Mouse (Mus musculus) forebrain, postnatal 0 days (tissue): ENCODE results near the gene Rab25. TPM values are rescaled to one million over a fixed set of nuclear protein-coding genes. Genes with fewer than 3 reads are reported as not detected.
A peak's percentile ranks its signal among the peaks of the same experiment; 100 is the strongest.

Source experiments
- ATAC-seq: fragments of 200-750 bp; cut with Nextera tagmentation; 2 replicates; pipeline ENCODE4 v1.8.0; 2017; ENCODE audit warnings: mild to moderate bottlenecking, moderate library complexity
- DNase-seq: peaks from one replicate; pipeline ENCODE4 v3.0.0-alpha.2; 2015
- H3K27ac ChIP-seq: fragments of 300-500 bp; sonication (generic); 2 replicates; pipeline ENCODE4 v1.5.1; 2014; ENCODE audit warnings: low read depth, mild to moderate bottlenecking, antibody characterized with exemption, low read length, moderate library complexity, mixed read lengths
- H3K27me3 ChIP-seq: fragments of 300-500 bp; sonication (generic); 2 replicates; pipeline ENCODE4 v1.6.1; 2014; ENCODE audit warnings: mild to moderate bottlenecking, low read length, mixed read lengths; ENCODE audit not compliant: insufficient read depth
- H3K36me3 ChIP-seq: fragments of 300-500 bp; sonication (generic); 2 replicates; pipeline ENCODE4 v1.6.1; 2014; ENCODE audit warnings: mild to moderate bottlenecking, moderate library complexity; ENCODE audit not compliant: insufficient read depth
- H3K4me1 ChIP-seq: fragments of 300-500 bp; sonication (generic); 2 replicates; pipeline ENCODE4 v1.6.1; 2014; ENCODE audit warnings: antibody characterized with exemption; ENCODE audit not compliant: insufficient read depth
- H3K4me2 ChIP-seq: fragments of 300-500 bp; sonication (generic); 2 replicates; pipeline ENCODE4 v1.6.1; 2014; ENCODE audit warnings: low read depth, mild to moderate bottlenecking, moderate library complexity
- H3K4me3 ChIP-seq: fragments of 300-500 bp; sonication (generic); 2 replicates; pipeline ENCODE4 v1.5.1; 2014; ENCODE audit warnings: low read depth, low read length, mixed read lengths
- H3K9ac ChIP-seq: fragments of 300-500 bp; sonication (generic); 2 replicates; pipeline ENCODE4 v1.6.1; 2014; ENCODE audit warnings: mild to moderate bottlenecking
- H3K9me3 ChIP-seq: fragments of 300-500 bp; sonication (generic); 2 replicates; pipeline ENCODE4 v1.6.1; 2016; ENCODE audit warnings: low read length
- CTCF ChIP-seq: sonication (generic); IDR thresholded peaks from 2 replicates; pipeline ENCODE4 v1.5.1; 2016; ENCODE audit warnings: antibody characterized with exemption, control low read depth, low read depth
- WGBS: fragments of 180-500 bp; shearing (Covaris S2); extraction: QIAGEN DNeasy Blood & Tissue Kit; methylation state at CpG from one replicate; pipeline ENCODE4 v1.1.7; 2014; 5-methylcytosine and 5-hydroxymethylcytosine counted together
- polyA plus RNA-seq: library from polyadenylated mRNA; unstranded; fragments of >200 nt; fragmentation: Nextera tagmentation; extraction: Ambion mirVana; gene quantifications from 2 replicates; pipeline ENCODE4 v1.2.1, GENCODE M21; 2015
- total RNA-seq: library from RNA; depleted of rRNA; stranded (reverse); fragments of >200 nt; gene quantifications from 2 replicates; pipeline ENCODE4 v1.2.3, GENCODE M21; 2014

The Rab25 gene
- total and polyA plus RNA-seq, 2 experiments from 2014 or later = not detected

GRCm38 (mm10) chr3:88523027-88523426 lies 25.1 kb downstream of the Rab25 start:
- no peak for ATAC-seq
- DNase-seq = no peak
- Histone ChIP-seq H3K4me1 (peaks cover 7% of the 10 kb centered on the region), H3K9me3 (no peaks in the 10 kb centered on the region), H3K4me2 (no peak overlapping the region), H3K4me3 (no peak overlapping the region), H3K36me3 (peaks cover 16% of the 10 kb centered on the region; the same call in 1 of the 2 replicates), H3K9ac (no peak overlapping the region), H3K27me3 (no peaks in the 10 kb centered on the region), H3K27ac (no peak overlapping the region)
- WGBS = 90% methylated on average over 8 of the region's 8 CpGs
- TF ChIP-seq CTCF = no peak

GRCm38 (mm10) chr3:88521803-88522331 lies 26.2 kb downstream of the Rab25 start:
- Histone ChIP-seq H3K4me3 (no peak overlapping the region), H3K9me3 (no peaks in the 10 kb centered on the region), H3K9ac (no peak overlapping the region), H3K27ac (no peak overlapping the region), H3K36me3 (peaks cover 16% of the 10 kb centered on the region; the same call in 1 of the 2 replicates), H3K27me3 (no peaks in the 10 kb centered on the region), H3K4me2 (no peak overlapping the region), H3K4me1 (no peaks in the 10 kb centered on the region)
- 29% methylated on average over 9 of the region's 9 CpGs for WGBS
- DNase-seq (peak; percentile 71), ATAC-seq (peak; percentile 40; the same call in 1 of the 2 replicates)
- TF ChIP-seq CTCF = peak; percentile 91

GRCm38 (mm10) chr3:88521156-88521555 lies 26.9 kb downstream of the Rab25 start:
- no peak overlapping the region for H3K27ac ChIP-seq
- TF ChIP-seq CTCF = no peak
- WGBS = 87% methylated on average over 6 of the region's 6 CpGs
- peaks cover 16% of the 10 kb centered on the region; the same call in 1 of the 2 replicates for H3K36me3 ChIP-seq
- H3K4me3 ChIP-seq = no peak overlapping the region
- DNase-seq (no peak), ATAC-seq (no peak)
- H3K4me2 ChIP-seq = no peak overlapping the region
- H3K9ac ChIP-seq = no peak overlapping the region
- no peaks in the 10 kb centered on the region for H3K9me3 ChIP-seq
- no peaks in the 10 kb centered on the region for H3K27me3 ChIP-seq
- no peaks in the 10 kb centered on the region for H3K4me1 ChIP-seq

GRCm38 (mm10) chr3:88520078-88520477 lies 28.0 kb downstream of the Rab25 start:
- H3K4me1 ChIP-seq = no peaks in the 10 kb centered on the region
- 82% methylated on average over 2 of the region's 2 CpGs for WGBS
- TF ChIP-seq CTCF = no peak
- H3K4me2 ChIP-seq = no peak overlapping the region
- H3K27me3 ChIP-seq = no peaks in the 10 kb centered on the region
- H3K36me3 ChIP-seq = peaks cover 15% of the 10 kb centered on the region; the same call in 1 of the 2 replicates
- no peaks in the 10 kb centered on the region for H3K9me3 ChIP-seq
- DNase-seq = no peak
- no peak overlapping the region for H3K27ac ChIP-seq
- no peak overlapping the region for H3K4me3 ChIP-seq
- H3K9ac ChIP-seq = no peak overlapping the region
- no peak for ATAC-seq

- ATAC-seq (no peak), DNase-seq (no peak)
- no peak for TF ChIP-seq CTCF
- no peak overlapping the region for H3K4me3 ChIP-seq
- 60% methylated on average over 4 of the region's 4 CpGs for WGBS
- 0 out of 2 replicates have a peak, but pooled peaks cover 5% of the 10 kb centered on the region for H3K36me3 ChIP-seq
- no peaks in the 10 kb centered on the region for H3K9me3 ChIP-seq
- no peaks in the 10 kb centered on the region for H3K27me3 ChIP-seq
- no peak overlapping the region for H3K27ac ChIP-seq
- no peak overlapping the region for H3K4me2 ChIP-seq
- H3K9ac ChIP-seq = no peak overlapping the region
- H3K4me1 ChIP-seq = no peaks in the 10 kb centered on the region
These were observed 29.7 kb downstream of the Rab25 start for GRCm38 (mm10) chr3:88518411-88518810.

GRCm38 (mm10) chr3:88516407-88516806 lies 31.7 kb downstream of the Rab25 start:
- Histone ChIP-seq H3K36me3 (no peaks in the 10 kb centered on the region), H3K27me3 (no peaks in the 10 kb centered on the region), H3K4me2 (no peak overlapping the region), H3K9ac (no peak overlapping the region), H3K4me3 (no peak overlapping the region), H3K4me1 (no peaks in the 10 kb centered on the region), H3K9me3 (no peaks in the 10 kb centered on the region), H3K27ac (no peak overlapping the region)
- 91% methylated on average over 2 of the region's 2 CpGs for WGBS
- ATAC-seq (no peak), DNase-seq (no peak)
- no peak for TF ChIP-seq CTCF

- H3K27ac ChIP-seq = no peak overlapping the region
- H3K9me3 ChIP-seq = no peaks in the 10 kb centered on the region
- ATAC-seq = no peak
- 0 out of 2 replicates have a peak, but pooled peaks cover 8% of the 10 kb centered on the region for H3K4me1 ChIP-seq
- TF ChIP-seq CTCF = no peak
- 100% methylated on average over 2 of the region's 2 CpGs for WGBS
- no peaks in the 10 kb centered on the region for H3K27me3 ChIP-seq
- H3K4me3 ChIP-seq = no peak overlapping the region
- H3K36me3 ChIP-seq = no peaks in the 10 kb centered on the region
- H3K4me2 ChIP-seq = no peak overlapping the region
- no peak for DNase-seq
- no peak overlapping the region for H3K9ac ChIP-seq
These were observed 33.1 kb downstream of the Rab25 start for GRCm38 (mm10) chr3:88515095-88515386.
